In genomic region chr9:27478346-27478745, GRCm38 (mm10) we compare ENCODE assay signal across 17 mouse cellular contexts.
"Had no signal": no experiment of that assay in that cellular context is flagged by ENCODE, and none has a peak within 500 bp of the region (broad histone marks: within the 10 kb centered on the region; RNA-seq: fewer than 3 reads in every experiment).

No protein-coding gene starts in this region.

- ATAC-seq: liver, embryonic 12.5 days; midbrain, embryonic 13.5 days; midbrain, embryonic 15.5 days had no signal

- H3K9me3 ChIP-seq: liver, embryonic 12.5 days; midbrain, embryonic 10.5 days; midbrain, embryonic 13.5 days; midbrain, embryonic 15.5 days; neural tube, embryonic 13.5 days; neural tube, embryonic 15.5 days; stomach, embryonic 15.5 days had no signal

- H3K36me3 ChIP-seq: liver, embryonic 12.5 days; midbrain, embryonic 10.5 days; midbrain, embryonic 13.5 days; midbrain, embryonic 15.5 days; neural tube, embryonic 13.5 days; neural tube, embryonic 15.5 days; stomach, embryonic 15.5 days had no signal

- H3K4me2 ChIP-seq: liver, embryonic 12.5 days; lung, embryonic 14.5 days; midbrain, embryonic 13.5 days; midbrain, embryonic 15.5 days; neural tube, embryonic 13.5 days; neural tube, embryonic 15.5 days; stomach, embryonic 15.5 days had no signal

- H3K9ac ChIP-seq: liver, embryonic 12.5 days; liver, embryonic 14.5 days; lung, embryonic 14.5 days; midbrain, embryonic 13.5 days; midbrain, embryonic 15.5 days; neural tube, embryonic 13.5 days; neural tube, embryonic 15.5 days; stomach, embryonic 15.5 days had no signal

- H3K27me3 ChIP-seq: liver, embryonic 12.5 days; midbrain, embryonic 13.5 days; midbrain, embryonic 15.5 days; neural tube, embryonic 13.5 days; neural tube, embryonic 15.5 days; stomach, embryonic 15.5 days had no signal

- DNase-seq: lung, adult 18-20 months; lung, postnatal 14 days; lung, postnatal 36 days; right cerebral cortex, postnatal 14 days; thymus, adult 2 months; thymus, postnatal 36 days had no signal

- H3K27ac ChIP-seq: liver, embryonic 12.5 days; liver, embryonic 14.5 days; midbrain, embryonic 10.5 days; midbrain, embryonic 13.5 days; midbrain, embryonic 15.5 days; neural tube, embryonic 13.5 days; neural tube, embryonic 15.5 days; stomach, embryonic 15.5 days; stomach, postnatal 0 days had no signal

- H3K4me3 ChIP-seq: liver, embryonic 12.5 days; midbrain, embryonic 10.5 days; midbrain, embryonic 13.5 days; midbrain, embryonic 15.5 days; myocyte; neural tube, embryonic 13.5 days; neural tube, embryonic 15.5 days; stomach, embryonic 15.5 days had no signal

- H3K4me1 ChIP-seq: liver, embryonic 12.5 days; midbrain, embryonic 10.5 days; stomach, embryonic 15.5 days had no signal
